Mouse (Mus musculus) heart, adult 2 months (tissue): ENCODE measurements around the gene Stra6. TPM values are rescaled to one million over a fixed set of nuclear protein-coding genes. Genes with fewer than 3 reads are reported as not detected.

Experiments used
- DNase-seq, 2 experiments: peaks; one replicate each; pipeline ENCODE4 v3.0.0; 2021
- H3K27ac ChIP-seq: fragments of 200-600 bp; 2 replicates; pipeline ENCODE4 v1.8.1; 2022
- H3K27me3 ChIP-seq: fragments of 200-500 bp; 2 replicates; pipeline ENCODE4 v1.6.1; 2012; ENCODE audit warnings: mild to moderate bottlenecking, low read length, inconsistent platforms, mixed read lengths; ENCODE audit not compliant: control insufficient read depth, insufficient read depth
- H3K36me3 ChIP-seq: fragments of 200-500 bp; 2 replicates; pipeline ENCODE4 v1.6.1; 2012; ENCODE audit warnings: low read length, inconsistent platforms; ENCODE audit not compliant: control insufficient read depth, insufficient read depth
- H3K4me1 ChIP-seq: fragments of 200-500 bp; 2 replicates; pipeline ENCODE4 v1.6.1; 2011; ENCODE audit warnings: low read length; ENCODE audit not compliant: control insufficient read depth, insufficient read depth
- H3K4me3 ChIP-seq: fragments of 200-600 bp; 2 replicates; pipeline ENCODE4 v1.8.1; 2022
- H3K79me2 ChIP-seq: fragments of 200-500 bp; replicated peaks from 2 replicates; pipeline ENCODE4 v1.6.1; 2012; ENCODE audit warnings: mild to moderate bottlenecking, inconsistent platforms, low read length, moderate library complexity, mixed read lengths; ENCODE audit not compliant: control insufficient read depth, insufficient read depth
- H3K9ac ChIP-seq: fragments of 200-500 bp; 2 replicates; pipeline ENCODE4 v1.6.1; 2012; ENCODE audit warnings: low read depth, mild to moderate bottlenecking, control low read depth, inconsistent platforms, low read length, mixed read lengths
- CTCF ChIP-seq: fragments of 200-600 bp; IDR thresholded peaks from 2 replicates; pipeline ENCODE4 v1.8.1; 2022; ENCODE audit warnings: antibody characterized with exemption, mild to moderate bottlenecking, moderate library complexity
- EP300 ChIP-seq: fragments of 200-500 bp; IDR thresholded peaks from 2 replicates; pipeline ENCODE4 v1.6.1; 2011; ENCODE audit warnings: low read depth, low read length, control low read depth; ENCODE audit not compliant: insufficient read depth
- POLR2A ChIP-seq: fragments of 200-500 bp; IDR thresholded peaks from 2 replicates; pipeline ENCODE4 v1.6.1; 2011; ENCODE audit warnings: mild to moderate bottlenecking, low read depth, low read length, control low read depth; ENCODE audit not compliant: insufficient read depth
- WGBS: fragments of 180-500 bp; shearing (Covaris S2); methylation state at CpG from one replicate; pipeline ENCODE4 v1.1.7; 2018; 5-methylcytosine and 5-hydroxymethylcytosine counted together
- intact Hi-C: fragments of 180-260 bp; cut with DNase I; formaldehyde crosslinking; loops from one replicate; pipeline ENCODE4 v1.15.1; 2025
- polyA plus RNA-seq: library from polyadenylated mRNA; depleted of rRNA; stranded (reverse); fragments of >200 nt; gene quantifications from 2 replicates; pipeline ENCODE4 v1.2.3, GENCODE M21; 2012
- total RNA-seq, 2 experiments: library from RNA; stranded (reverse); gene quantifications; 2 replicates each; pipeline ENCODE4 v1.2.3; 2021

Stra6 gene
- total and polyA plus RNA-seq, 3 experiments, result 0.34 to 0.68 (median 0.65) TPM

DNA sequence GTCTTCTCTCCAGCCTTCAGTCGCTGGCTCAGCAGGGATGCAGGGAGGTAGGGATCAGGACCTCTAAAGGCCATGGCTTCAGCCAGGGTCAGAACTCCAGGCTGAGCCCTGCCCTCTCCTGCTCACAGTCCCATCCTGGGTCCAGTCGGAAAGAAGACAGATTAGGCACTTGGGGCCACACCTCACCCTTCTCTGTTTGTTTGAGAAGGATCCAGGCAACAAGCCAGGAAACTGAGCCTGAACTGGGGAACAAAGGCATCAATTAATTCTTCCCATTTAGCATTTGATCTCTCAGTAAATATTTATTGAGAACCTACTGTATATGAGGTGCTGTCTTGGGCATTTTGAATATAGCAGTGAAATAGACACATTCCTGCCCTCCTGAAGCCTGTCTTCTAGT is 55.1 kb downstream of the Stra6 start, which contains the start of gene Ccdc33:
Gene Ccdc33 (minus strand): TSS at position 153 of the 400 bp plus-strand sequence.
- no peak for TF ChIP-seq CTCF
- no peak for TF ChIP-seq EP300
- H3K27ac ChIP-seq, result no peak within 1 kb of the TSS
- DNase-seq, result no peak
- 41% methylated on average over 2 of the region's 2 CpGs for WGBS
- no peaks in the 10 kb centered on the region; the same call in 1 of the 2 replicates for H3K4me1 ChIP-seq
- no peaks in the 10 kb centered on the region for H3K79me2 ChIP-seq
- intact Hi-C loops, result no loop called here
- H3K9ac ChIP-seq, result no peak within 1 kb of the TSS
- no peak within 1 kb of the TSS for H3K4me3 ChIP-seq
- H3K36me3 ChIP-seq, result no peaks in the 10 kb centered on the region
- no peaks in the 10 kb centered on the region; the same call in 1 of the 2 replicates for H3K27me3 ChIP-seq

DNA sequence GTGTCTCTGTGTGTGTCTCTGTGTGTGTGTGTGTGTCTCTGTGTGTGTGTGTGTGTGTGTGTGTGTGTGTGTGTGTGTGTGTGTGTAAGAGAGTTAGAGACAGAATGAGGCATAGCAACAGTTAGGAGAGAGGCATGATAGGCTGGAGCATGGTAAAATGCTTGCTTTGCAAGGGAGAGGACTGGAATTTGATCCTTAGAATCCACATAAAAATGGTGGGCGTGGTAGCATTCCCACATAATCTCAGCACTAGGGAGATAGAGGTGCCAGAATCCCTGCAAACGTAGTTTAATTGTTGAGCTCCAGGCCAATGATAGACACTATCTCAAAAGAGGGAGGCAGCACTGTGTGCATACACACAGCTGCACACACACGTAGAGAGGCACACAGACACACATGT is 61.5 kb downstream of the Stra6 start:
- no peak for TF ChIP-seq EP300
- TF ChIP-seq CTCF, result no peak
- TF ChIP-seq POLR2A, result no peak
- H3K27ac ChIP-seq, result no peak overlapping the region
- no peaks in the 10 kb centered on the region for H3K36me3 ChIP-seq
- DNase-seq, result no peak
- peaks cover 3% of the 10 kb centered on the region for H3K27me3 ChIP-seq
- no peak overlapping the region for H3K4me3 ChIP-seq
- WGBS, result 48% methylated on average over 3 of the region's 3 CpGs
- intact Hi-C loops, result no loop called here
- no peaks in the 10 kb centered on the region for H3K4me1 ChIP-seq
- H3K9ac ChIP-seq, result no peak overlapping the region
- H3K79me2 ChIP-seq, result no peaks in the 10 kb centered on the region

DNA sequence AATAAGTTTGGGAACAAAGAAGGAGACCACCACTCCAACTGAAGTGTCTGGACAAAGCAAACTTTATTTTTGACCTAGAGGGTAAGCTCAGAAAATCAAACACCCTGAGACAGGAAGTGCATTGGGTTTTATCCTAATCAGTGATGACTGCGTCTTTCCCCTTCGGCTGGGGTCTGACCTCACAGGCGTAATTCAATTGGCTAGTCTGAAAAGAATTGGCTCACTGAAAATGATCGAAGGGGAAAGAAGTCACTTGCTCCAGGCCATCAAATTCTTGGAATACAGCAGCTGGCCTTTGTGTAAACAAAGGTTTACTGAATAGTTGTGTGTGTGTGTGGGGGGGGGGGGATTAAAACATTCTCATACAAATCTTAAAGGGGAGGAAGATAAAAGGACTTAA is 62.2 kb downstream of the Stra6 start:
- H3K9ac ChIP-seq, result no peak overlapping the region

DNA sequence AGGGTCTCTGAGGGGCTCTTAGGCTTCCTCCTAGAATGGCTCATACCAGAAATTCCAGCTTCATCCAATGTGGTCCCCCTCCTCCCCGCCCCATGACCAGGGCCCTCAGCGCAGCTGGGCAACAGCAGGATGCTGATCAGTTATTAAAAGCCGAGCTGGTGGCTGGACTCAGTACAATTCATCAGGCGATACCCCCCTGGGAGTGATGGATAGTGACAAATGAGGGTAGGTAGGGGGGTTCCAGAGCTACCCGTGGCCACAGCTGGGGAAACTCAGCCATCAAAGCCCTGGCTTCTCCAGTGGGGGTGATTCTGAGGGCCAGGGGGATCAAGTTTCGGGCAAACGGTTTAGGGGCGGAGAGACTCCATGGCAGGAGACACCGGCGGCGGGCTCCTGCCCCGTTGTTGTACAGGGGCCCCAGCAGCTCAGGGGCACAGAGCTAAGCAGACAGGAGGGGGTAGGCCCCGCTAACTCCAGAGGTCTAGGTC is 65.4 kb downstream of the Stra6 start:
- Histone ChIP-seq H3K36me3 (no peaks in the 10 kb centered on the region), H3K27me3 (peaks cover 3% of the 10 kb centered on the region), H3K27ac (no peak overlapping the region), H3K4me3 (no peak overlapping the region), H3K9ac (no peak overlapping the region), H3K4me1 (no peaks in the 10 kb centered on the region), H3K79me2 (no peaks in the 10 kb centered on the region)
- TF ChIP-seq EP300 (no peak), CTCF (no peak), POLR2A (no peak)
- WGBS, result 39% methylated on average over 13 of the region's 13 CpGs
- intact Hi-C loops, result no loop called here
- no peak for DNase-seq

More for the DNA sequence above, 62.2 kb downstream of the Stra6 start:
- Histone ChIP-seq H3K27me3 (peaks cover 3% of the 10 kb centered on the region), H3K4me1 (no peaks in the 10 kb centered on the region), H3K79me2 (no peaks in the 10 kb centered on the region), H3K4me3 (no peak overlapping the region), H3K36me3 (no peaks in the 10 kb centered on the region), H3K27ac (no peak overlapping the region)
- DNase-seq, result no peak
- intact Hi-C loops, result no loop called here
- TF ChIP-seq EP300, result no peak
- TF ChIP-seq CTCF, result no peak
- no peak for TF ChIP-seq POLR2A
- WGBS, result 48% methylated on average over 4 of the region's 4 CpGs

DNA sequence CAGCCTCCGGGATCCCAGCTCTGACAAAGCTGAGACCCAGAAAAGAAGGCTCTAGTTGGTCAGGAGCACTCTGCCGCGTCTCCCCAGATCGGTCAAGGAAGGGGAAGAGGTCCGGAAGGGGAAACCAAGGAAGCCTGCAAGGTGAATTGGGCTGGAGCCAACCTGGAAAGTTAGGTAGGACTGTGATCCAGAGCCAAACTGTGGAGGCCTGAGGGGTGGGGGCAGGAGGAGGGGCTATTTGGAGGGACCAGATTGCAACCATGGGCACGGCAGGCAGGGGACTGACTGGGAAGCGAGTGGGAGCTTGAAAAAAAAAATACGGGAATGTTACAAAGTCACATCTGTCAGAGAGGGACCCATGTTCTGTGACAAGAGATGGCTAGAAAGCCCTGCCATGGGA is 65.9 kb downstream of the Stra6 start:
- peaks cover 3% of the 10 kb centered on the region for H3K27me3 ChIP-seq
- no peaks in the 10 kb centered on the region for H3K4me1 ChIP-seq
- H3K36me3 ChIP-seq, result no peaks in the 10 kb centered on the region
- intact Hi-C loops, result no loop called here
- 44% methylated on average over 8 of the region's 8 CpGs for WGBS
- H3K4me3 ChIP-seq, result no peak overlapping the region
- no peak for TF ChIP-seq POLR2A
- TF ChIP-seq EP300, result no peak
- TF ChIP-seq CTCF, result no peak
- DNase-seq, result no peak
- no peak overlapping the region for H3K27ac ChIP-seq
- no peaks in the 10 kb centered on the region for H3K79me2 ChIP-seq
- no peak overlapping the region for H3K9ac ChIP-seq

DNA sequence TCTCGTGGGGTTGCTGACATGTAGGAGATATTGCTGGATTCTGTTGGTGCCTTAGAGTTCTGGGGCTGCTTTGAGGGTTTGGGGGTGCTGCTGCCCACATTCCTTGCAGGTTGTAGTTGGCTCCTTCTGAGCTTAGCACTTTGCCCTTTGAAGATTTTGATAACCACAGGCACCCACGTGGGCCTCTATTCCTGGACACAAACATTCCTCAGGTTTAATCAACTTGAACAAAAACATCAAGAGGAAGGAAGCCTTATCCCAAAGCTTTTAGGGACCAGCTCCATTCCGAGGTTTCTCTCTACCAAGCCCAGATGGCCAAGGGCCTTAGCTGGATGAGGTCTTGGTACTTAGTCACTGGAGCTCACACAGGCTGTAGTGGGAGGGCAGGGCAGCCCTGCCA is 67.3 kb downstream of the Stra6 start:
- Histone ChIP-seq H3K27me3 (peaks cover 3% of the 10 kb centered on the region), H3K4me3 (no peak overlapping the region), H3K27ac (no peak overlapping the region), H3K9ac (no peak overlapping the region), H3K36me3 (no peaks in the 10 kb centered on the region), H3K4me1 (no peaks in the 10 kb centered on the region), H3K79me2 (no peaks in the 10 kb centered on the region)
- TF ChIP-seq EP300, result no peak
- TF ChIP-seq POLR2A, result no peak
- TF ChIP-seq CTCF, result no peak
- no peak for DNase-seq
- WGBS, result 25% methylated on average over 3 of the region's 3 CpGs
- intact Hi-C loops, result no loop called here
